Mouse (Mus musculus) heart, adult 2 months (tissue): ENCODE data around the gene Umad1.

Experiments
- CTCF ChIP-seq: fragments of 200-600 bp; IDR thresholded peaks from 2 replicates; pipeline ENCODE4 v1.8.1; 2022; ENCODE audit warnings: antibody characterized with exemption, mild to moderate bottlenecking, moderate library complexity
- EP300 ChIP-seq: fragments of 200-500 bp; IDR thresholded peaks from 2 replicates; pipeline ENCODE4 v1.6.1; 2011; ENCODE audit warnings: low read depth, low read length, control low read depth; ENCODE audit not compliant: insufficient read depth
- POLR2A ChIP-seq: fragments of 200-500 bp; IDR thresholded peaks from 2 replicates; pipeline ENCODE4 v1.6.1; 2011; ENCODE audit warnings: mild to moderate bottlenecking, low read depth, low read length, control low read depth; ENCODE audit not compliant: insufficient read depth

DNA sequence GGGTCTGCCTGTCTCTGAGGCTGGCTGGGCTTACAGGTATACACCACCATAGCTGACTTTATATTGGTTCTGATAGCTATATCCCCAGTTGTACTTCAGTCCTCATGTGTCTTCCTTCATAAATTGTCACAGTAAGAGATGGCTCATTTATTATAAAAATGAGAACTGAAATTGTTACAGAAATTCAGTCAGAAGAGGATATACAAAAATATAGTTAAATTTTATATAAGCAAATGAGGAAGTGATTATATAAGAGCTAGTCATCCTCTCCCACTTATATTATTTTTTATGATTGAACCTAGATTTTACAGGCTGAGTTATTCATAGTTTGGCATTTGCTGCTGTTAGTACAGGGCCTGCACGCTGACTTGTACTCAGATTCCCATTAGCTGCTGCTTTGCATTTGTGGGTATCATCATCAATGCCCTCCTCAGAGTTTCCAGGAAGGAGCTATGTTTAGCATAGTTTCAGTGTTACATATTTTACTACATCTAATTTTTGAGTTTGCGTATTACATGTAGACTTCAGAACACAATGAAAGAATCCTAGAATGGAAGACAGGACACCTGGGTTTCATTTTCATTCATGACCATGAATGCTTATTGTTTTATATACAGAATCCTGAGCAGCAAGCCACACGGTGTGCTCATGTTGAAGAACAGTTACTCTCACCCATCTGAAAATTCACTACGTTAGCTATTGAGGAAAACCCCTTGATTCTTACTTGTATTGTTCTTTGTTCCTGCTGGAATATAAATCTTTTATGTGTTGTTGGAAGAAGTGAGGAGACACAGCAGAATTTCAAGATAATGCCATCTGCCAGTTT is 29.9 kb downstream of the Umad1 start:
- TF ChIP-seq CTCF (no peak), POLR2A (no peak), EP300 (no peak)
